Mouse (Mus musculus) kidney, adult 2 months (tissue): Measurements from ENCODE around the gene Gtsf2.

Source experiments
- CTCF ChIP-seq: fragments of 200-500 bp; conservative IDR thresholded peaks from 2 replicates; pipeline ENCODE4 v1.5.1; 2011; ENCODE audit warnings: low read depth, mild to moderate bottlenecking, control low read depth, low read length, moderate library complexity, mixed read lengths; ENCODE audit not compliant: insufficient read depth, insufficient read length
- POLR2A ChIP-seq: fragments of 200-500 bp; IDR thresholded peaks from one replicate; pipeline ENCODE4 v1.6.1; 2011; ENCODE audit warnings: low read depth, low read length, control low read depth

GRCm38 (mm10) chr15:103453551-103454218 is 5.4 kb upstream of the Gtsf2 start, which contains the start of gene Nckap1l:
- TF ChIP-seq CTCF: no peak
- no peak for TF ChIP-seq POLR2A
